Mouse (Mus musculus) cerebellum, adult 9-10 months (tissue): ENCODE measurements at regions not wholly inside any gene's neighbourhood (a gene's known extent, or its start where the extent isn't known, plus 50 kb on each side); places are given as distances from the start of the nearest gene placed in this dataset.

Source experiments
- DNase-seq: peaks from one replicate; pipeline ENCODE4 v3.0.0; 2022

DNA sequence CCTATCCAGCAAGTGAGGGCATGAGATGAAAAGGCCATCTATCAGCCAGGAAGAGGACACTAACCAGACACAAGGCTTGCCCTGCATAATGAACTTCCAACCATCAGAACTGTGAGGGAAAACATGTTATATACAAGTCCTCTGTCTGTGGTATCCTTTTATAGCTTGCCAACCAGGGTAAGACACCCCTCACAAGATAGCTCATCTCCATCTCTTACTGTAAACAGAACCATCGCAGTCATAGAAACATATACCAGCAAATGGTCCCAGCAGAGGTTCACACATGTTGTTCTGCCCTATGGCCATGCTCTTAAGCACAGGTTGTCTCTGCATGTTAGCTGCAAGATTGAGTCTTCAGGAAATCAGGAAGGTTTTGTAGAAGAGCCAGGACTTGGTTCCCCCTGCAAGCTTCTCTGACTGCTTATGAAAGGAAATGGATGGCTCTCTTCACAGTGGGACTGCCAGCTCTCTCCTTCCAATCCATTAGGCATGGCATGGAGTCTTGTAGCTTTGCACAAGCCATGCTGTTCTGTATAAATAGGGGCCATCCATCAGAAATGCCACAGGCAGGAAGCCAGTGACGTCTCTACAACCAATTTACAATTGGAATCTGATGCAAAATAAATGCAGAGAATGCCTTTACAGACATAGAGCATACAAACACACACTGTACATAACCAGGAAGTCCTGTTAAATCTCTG is 1514.0 kb upstream of the Lrrc6 start:
- DNase-seq = no peak

DNA sequence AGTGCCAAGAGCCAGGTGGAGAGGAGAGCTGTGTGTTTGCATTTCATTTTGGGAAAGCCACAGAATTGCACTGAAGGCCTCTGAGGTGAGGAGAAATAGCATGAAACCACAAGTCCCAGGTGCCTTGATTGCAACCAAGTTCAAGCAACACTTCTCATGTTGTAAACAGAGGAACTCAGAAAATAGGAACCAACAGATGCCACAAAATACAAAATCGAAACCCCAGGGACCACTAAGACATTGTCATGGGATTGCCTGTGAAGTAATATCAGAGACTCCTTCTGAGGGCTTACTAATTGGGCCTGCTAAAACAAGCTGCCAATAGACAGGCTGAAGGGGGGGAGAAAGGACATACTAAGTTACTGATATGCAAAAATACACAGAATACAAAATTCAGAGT is 1510.5 kb upstream of the Lrrc6 start:
- DNase-seq = no peak

DNA sequence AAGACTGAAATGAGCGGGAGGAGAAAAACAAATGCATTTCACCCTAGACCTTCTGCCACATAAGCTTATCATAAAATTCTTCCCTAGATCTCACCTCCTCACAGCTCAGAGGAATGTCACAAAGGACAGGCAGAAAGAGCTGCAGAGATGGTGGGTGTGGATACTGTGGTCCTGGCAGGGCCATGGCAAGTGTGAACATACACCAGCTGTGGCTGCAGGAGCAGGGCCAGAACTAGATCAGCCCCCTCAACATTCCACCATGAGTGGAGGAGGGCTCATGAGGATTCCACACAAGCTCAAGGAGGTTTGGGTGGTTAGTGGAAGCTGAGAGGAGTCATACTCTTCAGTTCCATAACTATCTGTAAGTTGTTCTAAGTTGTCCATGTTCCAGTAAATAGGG is 1509.5 kb upstream of the Lrrc6 start:
- DNase-seq = no peak

DNA sequence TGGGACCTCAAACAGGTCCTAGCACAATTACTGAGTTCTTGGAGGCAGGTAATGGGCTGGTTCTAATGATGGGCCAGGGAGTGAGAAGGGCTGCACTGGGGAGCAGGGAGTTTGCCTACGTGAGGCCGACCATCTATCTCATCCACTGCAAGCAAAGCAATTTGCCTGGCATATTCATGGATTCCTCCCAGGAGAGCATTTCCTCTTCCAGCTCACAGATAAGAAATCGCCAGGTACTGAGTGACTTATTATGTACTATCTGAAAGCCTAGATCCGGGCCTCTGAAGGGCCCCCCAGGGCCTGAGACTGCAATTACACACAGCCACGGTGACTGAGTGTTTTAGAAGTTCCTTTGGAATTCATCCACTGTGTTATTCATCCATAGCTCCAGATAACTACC is 1504.1 kb upstream of the Lrrc6 start:
- no peak for DNase-seq

DNA sequence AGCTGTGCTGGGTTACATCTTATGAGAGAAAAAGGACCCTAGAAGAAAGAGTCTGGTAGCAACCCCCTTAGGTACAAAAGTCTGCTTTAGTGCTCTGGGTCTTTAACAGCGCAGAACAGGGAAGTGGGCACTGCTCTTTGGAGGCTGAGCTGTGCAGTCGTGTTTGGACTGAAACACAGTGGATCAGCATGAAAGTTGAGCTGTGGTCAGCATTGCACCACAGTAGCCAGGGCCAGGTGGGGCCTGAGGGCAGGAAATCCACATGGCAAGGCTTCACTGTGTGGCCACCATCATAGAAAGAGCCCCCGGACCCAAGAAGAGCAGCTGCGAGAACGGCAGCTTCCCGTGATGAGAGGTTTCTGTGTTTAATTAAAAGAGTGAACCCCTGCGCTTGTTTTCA is 1495.8 kb upstream of the Lrrc6 start:
- no peak for DNase-seq

DNA sequence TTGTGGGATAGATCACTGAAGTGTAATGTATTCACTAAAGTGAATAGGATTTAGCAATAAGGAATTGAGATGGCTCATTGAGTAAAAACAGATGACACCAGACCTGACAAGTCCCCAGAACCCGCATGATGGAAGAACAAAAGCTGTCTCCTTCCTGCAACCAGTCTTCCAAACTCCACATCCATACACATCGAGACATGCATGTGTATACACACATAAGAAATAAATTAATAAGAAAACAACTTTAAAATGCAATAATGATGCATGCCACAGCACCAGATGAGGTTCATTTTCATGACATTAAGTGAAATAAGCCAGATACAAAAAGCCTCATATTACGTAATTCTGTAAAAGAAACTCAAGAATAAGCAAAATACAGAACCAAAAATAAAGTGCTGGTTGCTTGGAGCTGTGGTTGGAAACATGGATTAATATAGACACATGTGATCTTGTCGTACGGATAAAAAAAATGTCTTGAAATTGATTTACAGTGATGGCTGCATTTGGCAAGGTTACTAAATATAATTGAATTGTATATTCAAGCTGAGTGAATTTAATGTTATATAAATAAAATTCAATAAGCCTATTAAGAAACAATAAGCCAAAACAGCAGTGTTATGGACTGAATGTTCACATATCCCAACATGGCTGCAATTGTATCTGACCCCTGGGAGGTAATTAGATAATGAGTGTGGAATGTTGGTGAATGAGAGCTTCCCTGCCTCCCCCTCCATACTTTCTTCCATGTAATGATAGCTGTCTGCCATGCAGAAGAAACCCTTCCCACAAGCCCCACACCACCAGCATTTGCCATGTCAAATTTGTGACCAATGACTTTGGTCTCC is 1488.9 kb upstream of the Lrrc6 start:
- DNase-seq = no peak

DNA sequence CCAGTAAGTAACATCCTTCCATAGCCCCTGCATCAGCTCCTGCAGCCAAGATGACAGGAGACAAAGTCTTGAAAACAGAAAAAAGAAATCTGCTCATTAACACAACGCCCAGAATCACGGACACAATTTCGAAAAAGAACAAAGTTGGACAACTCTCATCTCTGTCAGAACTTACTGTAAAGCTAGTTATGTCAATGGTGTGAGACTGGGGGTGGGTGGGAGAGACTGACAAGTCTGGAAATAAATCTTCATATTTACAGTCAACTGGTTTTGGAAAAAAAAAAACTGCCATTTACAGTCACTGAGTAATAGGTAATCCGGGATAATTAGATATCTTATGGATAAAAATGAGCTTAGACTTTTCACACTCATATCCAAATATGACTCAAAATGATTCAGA is 1487.2 kb upstream of the Lrrc6 start:
- no peak for DNase-seq

DNA sequence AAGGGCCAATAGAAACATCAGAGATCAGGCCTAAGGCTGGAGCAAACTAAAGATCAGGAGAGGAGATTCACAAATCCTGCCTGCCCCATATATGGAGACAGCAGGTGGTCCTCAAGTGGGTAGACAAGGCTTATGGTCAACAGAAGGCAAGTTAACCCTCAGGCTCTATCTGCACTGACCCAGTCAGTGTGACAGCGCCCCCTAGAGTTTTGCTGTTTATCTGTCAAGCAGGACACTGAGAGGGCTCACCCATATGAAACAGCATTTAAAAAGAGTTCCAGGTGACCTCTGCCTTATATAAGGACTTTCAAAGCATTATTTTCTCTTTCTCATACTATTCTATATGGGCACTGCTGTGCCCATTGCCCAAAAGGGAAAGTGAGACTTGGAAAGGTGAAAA is 1482.5 kb upstream of the Lrrc6 start:
- peak; percentile 4 for DNase-seq

DNA sequence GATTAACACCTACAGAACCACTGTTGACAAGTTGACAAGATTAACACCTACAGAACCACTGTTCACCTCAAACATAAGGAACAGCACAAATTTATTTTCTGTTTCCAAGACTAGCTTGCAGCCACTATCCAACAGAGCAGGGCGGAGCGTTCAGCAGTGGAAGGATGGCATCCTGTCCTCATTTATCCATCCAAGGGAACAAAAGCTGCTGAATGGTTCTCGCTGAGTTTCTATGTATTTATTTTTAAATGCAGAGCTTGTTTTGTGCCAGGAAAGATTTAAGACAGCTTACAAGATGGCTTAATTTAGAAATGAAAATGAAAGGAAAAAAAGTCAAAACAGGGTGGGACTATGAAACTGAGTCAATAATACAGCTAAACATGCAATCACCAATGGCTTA is 1481.2 kb upstream of the Lrrc6 start:
- no peak for DNase-seq

DNA sequence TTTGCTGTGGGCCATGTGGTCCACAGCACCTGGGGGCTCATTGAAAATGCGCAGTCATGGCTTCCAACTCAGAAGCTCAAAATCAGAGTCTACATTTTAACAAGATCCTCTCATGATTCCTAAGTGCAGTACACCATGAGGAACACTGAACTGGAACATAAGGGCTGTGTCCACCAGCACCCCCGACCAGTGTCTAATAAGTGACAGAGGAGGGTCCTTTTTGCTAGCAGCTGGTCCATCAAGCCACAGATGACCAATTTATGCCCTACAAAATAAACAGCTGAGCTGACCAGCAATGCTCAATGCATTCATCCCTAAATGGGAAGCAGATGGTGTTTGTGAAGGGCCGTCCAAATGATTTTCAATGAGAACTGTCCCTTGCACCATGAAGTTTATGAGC is 1478.7 kb upstream of the Lrrc6 start:
- DNase-seq = no peak

DNA sequence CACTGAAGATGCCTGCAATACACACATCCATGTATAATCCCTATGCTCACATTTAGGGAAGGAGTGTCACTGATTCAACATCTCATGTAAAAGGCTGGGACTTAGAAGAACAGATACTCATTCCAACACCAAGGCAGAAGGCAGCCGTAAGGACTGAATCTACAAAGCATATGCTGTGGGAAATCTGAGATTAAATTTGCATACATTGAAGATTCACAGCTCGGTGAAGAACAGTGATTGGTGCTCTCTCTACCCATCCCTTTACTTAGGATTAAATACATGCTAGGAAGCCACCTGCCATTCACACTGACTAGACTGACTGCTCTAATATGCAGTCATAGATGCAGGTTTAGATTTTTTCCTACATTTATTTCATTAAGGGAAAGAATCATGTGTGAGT is 1476.5 kb upstream of the Lrrc6 start:
- no peak for DNase-seq

DNA sequence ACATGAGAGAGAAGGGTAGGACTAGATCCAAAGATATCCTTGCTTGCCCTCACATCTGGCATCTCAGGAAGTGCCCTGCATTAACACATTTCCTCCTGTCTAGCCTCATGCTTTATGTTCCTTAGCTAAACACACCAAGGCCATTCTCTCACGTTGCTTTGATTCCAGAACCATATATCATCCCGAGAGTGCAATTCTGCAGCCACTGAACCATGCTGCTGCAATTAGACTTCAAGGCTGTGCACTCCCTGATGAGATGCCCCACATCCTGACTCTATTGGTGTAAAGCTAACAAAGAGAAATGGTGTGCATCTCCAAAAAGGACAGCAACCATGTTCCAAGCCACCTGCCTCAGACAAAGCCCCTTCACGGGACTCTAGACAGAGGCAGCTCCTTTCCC is 1471.3 kb upstream of the Lrrc6 start:
- DNase-seq = no peak

DNA sequence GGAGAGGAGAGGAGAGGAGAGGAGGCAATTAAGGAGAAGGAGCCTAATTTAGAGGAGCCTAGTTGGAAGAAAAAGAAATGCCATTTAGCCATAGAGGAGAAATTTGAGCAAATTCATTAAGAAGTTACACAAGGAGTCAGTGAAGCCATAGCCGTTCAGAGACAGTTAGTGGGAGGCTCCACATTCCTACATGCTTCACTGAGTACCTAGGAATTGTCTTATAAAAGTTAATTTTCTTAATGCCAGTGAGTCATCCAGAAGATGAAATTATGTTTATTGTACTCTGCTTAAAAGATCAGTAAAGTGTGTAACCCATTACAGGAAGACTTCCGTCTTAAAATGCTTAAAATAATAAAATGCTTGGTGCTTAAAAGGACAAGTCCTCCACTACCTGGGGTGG is 1453.5 kb upstream of the Lrrc6 start:
- no peak for DNase-seq

DNA sequence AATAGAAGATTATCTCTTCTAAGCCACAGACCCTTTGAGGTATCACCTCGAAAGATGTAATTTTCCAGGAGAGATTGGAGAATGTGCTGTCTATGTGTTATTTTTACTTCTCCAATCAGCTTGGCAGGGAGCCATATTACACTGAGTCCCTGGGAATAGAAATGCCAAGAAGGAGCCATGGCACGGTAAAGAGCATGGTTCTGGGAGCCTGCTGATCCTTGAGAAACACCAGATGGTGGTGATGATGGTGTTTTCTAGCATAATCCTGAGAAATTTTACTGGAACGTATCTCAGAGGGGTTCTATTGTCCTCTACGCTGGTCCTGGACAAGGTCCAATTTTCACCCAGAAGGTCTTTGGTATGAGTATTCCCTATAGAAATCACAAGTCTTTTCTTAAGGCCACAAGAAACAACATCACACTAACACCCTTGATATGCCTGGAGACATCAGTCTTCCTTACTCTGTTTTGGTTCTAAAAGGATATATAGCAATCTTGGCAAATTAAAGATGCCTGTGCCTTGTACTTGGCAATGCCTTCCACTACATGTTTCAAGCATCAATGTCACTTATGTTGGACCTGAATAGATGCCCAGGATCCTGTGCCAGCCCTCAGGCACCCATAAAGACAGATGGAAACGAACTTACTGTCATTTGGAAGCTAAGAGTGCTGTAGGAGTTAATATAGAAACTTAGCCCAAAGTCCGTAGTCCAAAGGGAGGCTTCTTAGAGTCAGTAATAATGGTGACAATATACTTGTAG is 1449.8 kb upstream of the Lrrc6 start:
- DNase-seq = peak; percentile 78

DNA sequence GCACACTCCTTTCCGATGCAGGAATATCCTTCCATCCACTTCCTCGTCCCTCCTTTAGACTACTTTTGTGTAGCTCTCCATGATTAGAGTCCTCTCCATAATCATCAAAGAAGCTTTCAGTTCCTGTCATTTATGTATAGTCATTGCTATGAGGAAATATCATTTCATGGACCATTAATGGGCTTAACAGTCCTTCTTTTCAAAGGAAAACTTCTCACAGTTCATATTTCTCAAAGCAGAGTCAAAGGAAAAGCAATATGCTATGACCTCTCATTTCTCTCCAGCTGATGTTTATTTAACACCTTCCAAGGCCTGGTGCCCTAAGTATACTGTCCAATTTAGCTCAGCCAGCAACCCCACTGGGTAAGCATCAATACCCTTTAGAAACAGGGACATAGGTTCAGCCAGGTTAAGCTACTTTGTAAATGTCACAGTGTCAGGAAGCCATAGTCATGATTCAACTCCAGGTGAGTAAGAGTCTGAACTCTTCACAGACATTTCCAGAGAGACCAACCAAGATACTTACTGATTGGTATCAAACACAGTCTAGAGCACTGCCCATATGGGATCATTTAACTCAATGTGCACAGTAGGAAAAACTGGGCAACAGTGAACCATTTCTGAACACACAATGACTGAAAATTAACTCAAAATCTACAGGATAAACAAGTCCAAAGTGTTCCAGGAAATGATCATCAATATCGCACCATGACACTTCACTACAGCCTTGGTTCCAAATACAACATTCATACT is 1443.8 kb upstream of the Lrrc6 start:
- DNase-seq = no peak

DNA sequence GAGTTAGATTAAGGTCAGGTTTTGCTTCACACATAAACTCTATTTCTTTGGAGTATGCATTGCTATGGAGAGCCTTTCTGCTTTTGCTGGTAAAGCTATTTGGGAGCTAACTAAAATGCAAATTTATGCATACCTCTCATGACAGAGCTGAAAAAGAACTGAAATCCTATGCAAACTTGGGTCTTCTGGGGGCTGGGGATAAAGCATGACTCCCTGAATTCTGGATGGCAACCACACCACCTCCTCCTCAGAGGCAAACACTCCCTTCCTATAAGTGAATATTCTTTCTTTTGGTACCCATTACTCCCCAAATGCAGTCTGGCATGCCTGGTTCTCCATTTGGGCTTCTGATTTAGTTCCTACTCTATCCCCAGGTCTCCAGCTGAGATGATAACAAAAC is 1442.3 kb upstream of the Lrrc6 start:
- DNase-seq = no peak

DNA sequence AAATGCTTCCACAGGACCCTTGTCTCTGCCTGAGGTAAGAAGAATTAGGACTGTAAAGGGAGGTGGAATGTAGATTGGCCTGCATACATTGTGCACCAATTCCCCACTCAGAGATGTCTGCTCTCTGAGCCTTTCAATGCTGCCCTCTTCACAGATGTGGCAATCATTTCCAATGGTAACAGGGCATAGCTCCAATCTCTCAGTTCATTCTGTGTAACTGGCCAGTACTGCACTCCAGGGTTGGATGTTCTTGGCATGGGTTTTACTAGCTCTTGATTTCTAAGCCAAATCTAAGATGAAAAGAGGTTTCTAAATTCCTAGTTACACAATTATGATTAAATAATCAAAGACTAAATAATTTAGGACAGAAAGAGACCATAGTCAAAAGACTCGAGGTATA is 1439.8 kb upstream of the Lrrc6 start:
- DNase-seq = no peak

DNA sequence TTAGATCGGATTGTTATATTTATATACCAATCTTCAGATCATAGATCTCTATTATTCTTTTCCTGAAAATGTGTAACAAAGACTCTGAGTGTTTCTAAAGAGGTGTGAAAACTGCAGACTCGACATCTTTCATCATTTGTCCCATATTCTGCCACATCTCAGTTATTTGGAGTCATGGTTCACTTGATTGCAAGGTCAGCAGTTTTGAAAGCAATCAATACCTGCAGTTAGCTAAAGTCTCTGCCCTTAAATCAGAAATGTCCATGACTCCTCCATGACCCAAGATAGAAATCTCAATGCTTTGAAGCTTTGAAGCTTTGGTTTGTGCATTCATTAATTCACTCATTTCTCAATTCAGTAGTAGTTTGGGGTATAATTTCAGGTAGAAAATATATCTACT is 1424.2 kb upstream of the Lrrc6 start:
- DNase-seq = no peak

DNA sequence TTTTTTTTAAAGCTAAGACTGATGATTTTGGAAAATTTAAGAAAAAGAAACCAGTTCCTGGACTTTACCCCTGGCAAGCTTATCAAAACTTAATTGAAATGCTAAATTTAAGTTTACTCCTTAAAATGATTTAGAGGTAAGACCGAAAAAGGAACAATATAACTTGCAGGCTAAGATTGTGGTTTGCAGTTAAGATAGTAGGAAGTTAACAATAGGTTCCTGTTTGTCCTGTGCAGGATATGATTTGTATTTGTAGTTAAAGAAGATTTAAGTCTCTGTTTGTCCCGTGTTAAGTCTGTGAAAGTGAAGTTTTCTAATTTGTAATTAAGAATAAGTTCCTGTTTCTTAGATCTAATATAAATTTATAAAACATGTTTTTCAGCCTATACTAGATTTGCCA is 1406.3 kb upstream of the Lrrc6 start:
- no peak for DNase-seq

DNA sequence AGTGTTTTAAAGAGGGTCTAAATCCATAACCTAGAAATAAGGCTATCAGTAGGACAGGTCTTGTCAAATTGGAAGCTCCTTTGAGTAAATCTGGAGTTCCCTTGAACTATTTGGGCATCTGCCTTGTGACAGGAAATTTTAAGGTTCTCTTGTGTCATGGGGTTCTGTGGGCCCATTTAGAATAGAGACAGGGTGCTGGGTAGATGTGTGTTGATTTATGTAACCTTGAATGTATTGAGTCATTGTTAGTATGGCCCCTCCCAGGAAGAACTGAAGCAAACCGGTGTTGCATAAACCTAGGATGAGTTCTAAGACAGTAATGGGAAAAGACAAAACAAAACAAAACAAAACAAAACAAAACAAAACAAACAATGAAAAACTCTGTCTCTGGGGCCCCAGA is 1404.6 kb upstream of the Lrrc6 start:
- DNase-seq = no peak

DNA sequence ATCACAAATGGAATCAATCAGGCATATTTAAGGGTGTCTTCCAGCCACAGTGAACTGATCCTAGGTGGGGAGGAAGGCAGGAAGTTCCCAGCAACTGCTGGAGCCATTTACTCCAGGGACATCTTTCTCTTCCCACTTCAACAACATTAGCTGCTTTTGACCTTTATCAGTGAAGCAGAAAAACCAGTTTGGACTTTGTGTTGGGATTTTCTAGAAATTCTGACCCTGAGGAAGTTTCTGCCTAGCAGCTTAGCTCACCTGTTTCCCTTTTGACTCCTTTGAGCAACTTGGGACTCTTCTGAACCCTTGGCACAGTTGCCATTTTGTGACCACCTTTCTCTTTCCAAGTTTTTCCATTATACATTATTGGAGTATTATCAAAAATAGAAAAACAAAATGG is 1403.9 kb upstream of the Lrrc6 start:
- DNase-seq = no peak

DNA sequence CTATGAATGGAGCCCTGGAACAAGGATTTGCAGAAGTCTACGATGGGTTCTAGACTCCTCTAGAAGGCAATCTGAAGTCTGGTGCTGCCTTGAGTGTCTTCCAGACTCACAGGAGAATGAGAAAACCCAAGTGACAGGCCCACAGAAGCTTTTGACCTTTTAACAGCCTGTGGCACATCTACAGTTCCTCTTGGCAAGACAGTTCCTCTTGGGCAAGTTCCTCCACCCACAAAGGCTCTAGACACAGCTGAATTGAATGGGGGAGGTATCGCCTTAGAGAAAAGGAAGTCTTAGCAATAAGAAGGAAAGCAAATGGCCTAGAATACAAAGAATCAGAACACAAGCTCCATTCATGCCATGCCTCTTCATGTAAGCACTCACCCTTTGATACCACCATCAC is 1402.3 kb upstream of the Lrrc6 start:
- no peak for DNase-seq

DNA sequence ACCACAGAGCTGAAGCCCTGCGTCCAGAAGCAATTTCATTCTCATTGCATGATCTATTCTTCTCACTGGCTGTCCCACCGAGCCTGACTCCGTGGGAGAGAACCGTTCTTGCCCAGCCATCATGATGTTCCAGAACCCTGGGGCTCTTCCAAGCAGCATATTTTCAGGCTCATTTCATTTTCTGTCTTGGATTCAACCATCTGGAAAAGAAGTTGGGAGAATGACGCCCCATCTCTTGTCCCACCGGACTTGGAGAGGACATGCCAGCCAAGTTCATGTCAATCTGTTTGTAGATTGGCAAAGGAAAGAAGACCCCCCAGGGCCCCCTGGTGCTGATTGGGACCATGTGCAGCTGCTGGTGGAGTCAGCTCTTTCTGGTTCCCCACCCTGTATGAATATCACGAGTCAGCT is 1400.5 kb upstream of the Lrrc6 start:
- DNase-seq = peak; percentile 4
